Mouse (Mus musculus): ENCODE measurements around the gene Spag6.

Gene Spag6

DNA sequence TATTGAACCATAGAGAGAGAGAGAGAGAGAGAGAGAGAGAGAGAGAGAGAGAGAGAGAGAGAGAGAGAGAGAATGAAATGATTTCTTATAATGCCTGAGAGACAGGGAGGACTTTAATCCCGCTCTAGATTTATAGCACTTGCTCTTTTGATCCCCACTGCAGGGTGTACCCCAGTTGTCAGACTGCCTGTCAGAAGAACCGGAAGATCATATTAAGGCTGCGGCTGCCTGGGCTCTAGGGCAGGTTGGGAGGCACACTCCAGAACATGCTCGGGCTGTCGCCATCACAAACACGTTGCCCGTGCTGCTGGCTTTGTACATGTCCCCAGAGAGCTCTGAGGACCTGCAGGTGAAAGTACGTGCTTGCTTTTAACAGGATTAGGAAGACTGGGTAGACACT is 43.2 kb downstream of the Spag6 start:
- DNase-seq: no peak

DNA sequence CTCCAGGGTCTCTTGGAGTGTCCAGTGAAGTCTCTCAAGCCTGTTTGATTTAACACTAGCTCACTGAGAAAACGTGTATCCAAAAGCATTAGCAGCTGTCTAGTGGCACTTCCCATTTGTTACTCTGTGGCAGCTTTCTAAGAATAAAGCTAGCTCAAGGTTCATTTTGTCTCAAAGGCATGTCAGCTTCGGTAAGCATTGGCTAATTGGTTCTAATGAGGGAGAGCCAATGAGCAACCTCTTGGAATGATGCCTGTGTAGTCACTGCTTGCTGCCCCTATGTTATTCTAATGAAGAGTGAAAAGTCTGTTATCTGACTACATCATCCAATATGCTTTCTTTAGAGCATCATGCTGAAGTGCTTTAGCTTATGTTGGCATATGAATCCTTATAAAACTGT is 45.4 kb downstream of the Spag6 start:
- DNase-seq: no peak

DNA sequence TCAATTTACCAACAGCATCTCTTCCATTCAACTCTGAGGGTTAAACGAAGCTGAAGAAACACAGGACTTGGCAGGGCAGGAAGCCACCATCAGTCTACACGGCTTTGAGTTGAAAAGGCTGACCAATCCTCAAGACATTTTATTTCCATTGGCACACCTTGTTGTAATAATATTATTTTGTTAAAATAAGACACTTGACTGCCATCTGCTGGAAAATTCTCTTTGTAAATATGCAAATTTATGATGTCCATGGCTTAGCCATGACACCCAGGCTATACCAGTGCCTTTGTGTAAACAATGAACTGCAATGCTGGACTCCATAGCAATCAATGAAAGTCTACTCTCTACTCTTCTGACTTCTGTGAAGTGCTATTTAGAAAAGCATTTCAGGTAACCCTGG is 62.3 kb downstream of the Spag6 start:
- peak; percentile 33 for DNase-seq

DNA sequence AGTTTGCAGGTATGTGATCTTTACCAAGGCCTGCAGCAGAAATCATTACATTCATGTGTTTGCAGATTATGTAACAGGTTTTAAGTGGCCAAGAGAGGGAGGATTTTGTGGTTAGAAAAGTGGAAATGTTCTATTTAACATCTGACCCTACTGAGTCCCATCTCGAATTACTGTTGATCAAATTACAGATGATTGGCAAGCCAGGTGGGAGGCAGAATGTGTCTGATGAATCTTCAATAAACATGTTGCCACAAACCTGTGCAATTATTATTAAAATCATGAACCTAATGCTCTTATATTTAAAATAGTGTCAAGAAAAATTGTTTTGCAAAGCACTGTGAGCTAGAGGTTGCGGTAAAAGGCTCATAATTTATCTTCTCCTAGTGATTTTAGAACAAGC is 71.0 kb downstream of the Spag6 start:
- no peak for DNase-seq

DNA sequence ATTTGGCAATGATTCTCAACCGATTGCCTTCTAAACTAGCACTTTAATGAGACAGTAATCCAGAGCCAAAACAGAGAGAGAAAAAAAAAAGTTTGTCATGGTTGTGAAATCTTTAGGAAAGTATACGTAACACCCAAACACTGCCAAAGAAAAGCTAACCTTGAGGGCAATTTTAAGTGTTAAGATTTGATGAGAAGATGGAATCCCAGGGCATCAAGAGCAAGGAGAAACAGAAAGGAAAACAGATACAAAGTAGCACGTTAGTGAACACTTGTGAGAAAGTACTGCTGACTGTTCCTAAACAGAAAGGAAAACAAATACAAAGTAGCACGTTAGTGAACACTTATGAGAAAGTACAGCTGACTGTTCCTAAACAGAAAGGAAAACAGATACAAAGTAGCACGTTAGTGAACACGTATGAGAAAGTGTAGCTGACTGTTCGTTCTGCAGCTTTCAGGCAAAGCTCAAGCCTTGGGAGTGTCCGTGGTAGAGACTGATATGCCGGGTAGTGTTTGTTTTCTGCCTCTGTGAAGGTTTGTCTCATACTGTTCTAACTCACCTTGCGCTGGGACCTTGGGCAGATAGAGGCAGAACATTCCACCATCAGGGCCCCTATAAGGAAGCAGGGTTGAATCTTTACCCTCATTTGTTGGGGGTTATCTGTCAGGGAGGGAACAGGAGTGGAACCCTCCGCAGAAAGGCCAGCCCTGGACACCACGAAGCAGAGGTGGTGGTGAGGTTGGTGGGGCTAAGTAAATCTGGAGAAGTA is 71.8 kb downstream of the Spag6 start:
- DNase-seq: peak; percentile 18

DNA sequence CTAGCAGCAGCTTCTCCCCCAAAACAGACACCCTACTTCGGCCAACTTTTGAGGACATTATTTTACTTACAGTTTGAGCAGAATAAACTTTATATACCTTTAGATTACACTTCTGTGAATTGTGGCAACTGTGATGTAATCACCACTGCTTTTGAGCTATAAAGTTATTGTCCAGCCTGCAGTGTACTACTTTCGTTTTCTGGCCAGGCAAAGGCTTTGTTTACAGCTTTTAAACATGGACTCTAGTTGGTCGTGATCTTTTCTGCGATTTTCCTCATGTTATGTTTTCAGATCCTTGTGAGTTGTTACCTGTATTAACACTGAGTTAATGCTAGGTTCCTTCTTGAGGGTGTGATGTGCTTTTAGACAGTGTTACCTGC is 72.6 kb downstream of the Spag6 start:
- DNase-seq: no peak

DNA sequence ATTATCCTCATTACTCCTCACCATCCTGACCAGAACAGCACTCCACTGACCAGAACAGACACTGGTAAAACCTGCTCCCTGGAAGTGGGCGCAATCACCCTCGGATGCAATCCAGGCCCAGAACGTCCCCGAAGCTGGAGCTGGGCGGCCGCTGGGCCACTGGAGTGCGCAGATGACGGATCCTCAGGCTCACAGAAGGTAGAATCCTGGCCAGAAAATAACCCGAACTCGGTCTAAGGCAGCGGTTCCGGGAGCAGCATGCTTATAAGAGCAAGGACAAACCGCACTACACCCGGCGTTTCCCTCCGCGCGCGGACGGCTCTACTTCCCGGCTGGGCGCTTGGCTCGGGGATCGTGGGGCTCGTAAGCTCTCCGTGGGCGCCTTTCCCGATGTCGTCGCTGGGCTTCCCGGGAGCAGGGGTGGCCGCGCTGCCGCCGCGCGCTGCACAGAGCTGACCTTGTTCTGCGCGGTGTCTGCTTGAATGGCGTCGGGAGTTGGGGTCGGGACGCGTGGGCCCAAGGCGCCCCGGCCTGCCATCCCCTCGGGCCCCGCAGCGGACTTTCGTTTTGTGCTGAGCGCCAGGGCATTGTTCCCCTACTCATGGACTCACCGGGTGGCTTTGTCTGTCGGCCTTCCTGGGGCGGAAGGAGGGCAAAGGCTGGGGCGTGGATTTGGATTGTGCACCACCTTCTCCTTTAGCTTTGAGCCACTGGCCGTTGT is 73.1 kb downstream of the Spag6 start:
- peak; percentile 95 for DNase-seq

DNA sequence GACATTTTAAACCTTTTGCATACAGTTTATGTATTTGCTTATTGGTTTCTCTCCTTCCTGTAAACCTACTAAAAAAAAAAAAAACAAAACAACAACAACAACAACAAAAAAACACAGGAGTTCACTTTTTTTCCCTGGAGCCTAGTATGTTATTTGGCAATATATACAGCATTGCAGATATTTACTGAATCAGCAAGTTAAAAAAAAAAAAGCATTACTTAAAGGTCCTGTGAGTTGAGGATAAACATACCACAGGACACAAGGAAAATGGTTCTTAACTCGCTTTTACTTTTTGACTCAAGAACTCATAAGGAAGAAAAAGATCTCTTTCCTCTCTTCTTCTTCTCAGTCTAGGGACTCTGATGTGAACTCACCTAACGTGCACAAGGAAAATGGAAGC is 74.6 kb downstream of the Spag6 start:
- DNase-seq: no peak

DNA sequence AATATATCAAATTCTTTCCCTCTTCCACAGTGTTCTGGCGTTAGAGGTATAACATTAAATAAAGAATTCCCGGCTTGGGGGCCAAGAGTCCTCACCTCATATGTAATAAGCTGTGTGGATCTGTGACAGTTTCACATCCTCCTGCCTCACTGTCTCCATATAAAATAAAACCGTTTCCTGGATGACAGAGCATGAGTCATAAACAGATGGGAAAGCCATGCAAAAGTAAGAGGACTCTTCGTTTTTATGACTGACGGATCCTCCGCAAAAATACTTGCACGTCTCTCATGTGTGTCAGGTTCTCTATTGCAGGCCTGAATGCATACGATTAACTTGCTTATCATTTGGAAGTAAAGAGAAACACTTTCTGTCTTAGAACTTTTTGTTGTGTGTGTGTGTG is 78.6 kb downstream of the Spag6 start:
- no peak for DNase-seq

DNA sequence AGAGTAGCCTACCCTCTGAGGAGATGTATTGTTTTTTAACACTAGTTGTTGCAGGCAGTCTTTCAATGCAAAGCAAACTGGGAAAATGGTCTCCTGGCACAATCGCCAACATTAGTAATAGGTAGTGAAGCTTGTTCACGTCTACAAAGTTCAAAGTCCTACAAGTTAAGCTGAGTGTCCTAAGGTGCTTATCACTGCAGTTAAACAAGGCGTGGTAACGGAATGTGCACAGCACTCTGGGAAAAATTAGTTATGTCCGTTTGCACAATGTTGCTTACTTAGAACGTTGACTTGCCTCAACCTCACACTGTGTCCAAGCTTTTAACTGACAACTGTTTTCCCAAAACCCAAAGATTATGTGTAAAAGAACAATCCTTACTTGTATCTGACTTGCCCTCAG is 80.5 kb downstream of the Spag6 start:
- no peak for DNase-seq

DNA sequence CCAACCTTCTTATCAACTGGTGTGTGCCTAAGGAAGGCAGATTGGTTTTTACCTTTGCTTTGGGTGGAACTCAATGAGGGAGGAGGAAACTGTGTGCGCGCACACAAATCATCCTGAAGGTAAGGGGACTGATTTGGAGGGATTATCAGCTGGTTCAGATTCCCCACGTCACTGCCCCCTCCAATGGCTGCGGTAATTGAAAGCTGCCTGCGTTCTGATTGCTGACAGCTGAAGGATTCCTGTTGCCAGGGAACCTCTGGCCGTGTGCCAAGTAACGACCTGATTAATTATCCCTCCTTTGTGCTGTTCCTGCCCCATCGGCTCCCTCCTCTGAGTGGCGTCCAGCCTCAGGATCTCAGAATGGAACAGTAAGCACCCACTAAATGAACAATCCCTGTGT is 84.4 kb downstream of the Spag6 start:
- peak; percentile 62 for DNase-seq

DNA sequence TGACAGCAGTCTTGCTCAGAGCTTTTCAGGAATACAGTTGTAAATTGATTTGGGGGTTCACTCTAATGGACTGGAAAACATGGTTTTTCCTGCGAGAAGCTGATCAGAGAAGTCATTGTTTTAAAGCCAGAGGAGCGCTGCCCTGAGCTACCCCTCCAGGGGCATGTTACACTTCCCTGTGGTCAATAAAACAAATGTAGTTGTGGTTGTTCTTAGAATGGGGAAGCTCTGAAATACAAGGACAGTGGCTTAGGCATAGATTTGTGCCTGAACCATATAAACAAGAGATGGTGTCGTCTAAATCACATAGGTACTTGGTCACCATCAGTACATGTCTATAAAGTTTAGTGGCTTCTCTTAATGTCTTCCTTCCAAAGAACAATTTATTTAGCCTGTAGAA is 86.0 kb downstream of the Spag6 start:
- no peak for DNase-seq

DNA sequence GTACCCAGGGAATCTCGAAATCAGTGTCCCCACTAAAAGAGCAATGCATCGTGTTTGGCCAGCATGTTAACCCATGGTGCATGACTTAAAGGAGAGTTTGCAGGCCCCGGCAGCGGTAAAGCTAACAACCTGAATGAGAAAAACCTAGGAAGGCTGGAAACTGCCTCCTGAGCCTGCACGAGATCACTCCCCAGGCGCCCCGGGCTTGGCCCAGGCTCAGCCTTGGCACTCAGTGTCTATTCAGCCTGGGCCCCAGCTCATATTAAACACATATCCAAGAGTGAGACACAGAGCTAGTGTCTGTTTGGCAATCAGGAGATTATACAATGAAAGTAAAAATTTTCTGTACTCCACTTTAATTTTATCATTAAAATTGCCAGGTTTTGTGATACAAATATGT is 87.5 kb downstream of the Spag6 start:
- no peak for DNase-seq

DNA sequence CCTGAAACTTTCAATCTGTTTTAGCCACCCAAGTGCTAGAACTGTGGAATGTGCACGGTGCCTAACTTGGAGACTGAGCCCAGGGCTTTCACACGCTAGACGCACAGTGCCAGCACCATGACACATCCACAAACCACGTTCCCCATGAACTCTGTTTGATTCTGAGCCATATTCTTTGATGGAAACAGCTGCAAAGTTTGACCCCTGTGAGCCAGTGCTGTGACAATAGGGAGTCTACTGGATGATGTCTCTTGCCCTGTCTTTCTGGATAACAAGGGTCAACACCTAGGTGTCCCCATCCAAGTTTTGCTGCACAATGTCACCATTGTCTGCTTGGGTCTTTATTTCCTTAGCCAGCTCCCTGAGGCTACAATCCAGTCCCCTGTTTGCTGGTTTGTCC is 100.4 kb downstream of the Spag6 start:
- DNase-seq: no peak

DNA sequence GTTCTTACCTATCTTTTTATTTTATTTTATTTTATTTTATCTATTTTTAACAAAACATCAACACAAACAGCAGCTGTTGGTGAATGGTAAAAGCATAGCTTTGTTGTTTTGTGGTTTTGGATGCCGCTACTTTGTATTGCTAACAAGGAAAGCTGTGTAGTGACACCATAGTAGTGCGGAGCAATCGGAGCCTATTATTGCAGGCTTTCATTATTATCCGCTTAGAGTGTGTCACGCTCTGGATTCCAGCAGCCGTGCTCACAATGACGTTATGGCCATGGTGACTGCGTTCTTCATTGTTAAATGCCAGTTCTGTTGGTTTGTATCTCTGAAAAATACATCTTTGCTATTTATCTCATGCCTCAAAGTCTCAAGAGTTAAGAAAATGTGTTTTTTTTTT is 103.9 kb downstream of the Spag6 start:
- DNase-seq: no peak

DNA sequence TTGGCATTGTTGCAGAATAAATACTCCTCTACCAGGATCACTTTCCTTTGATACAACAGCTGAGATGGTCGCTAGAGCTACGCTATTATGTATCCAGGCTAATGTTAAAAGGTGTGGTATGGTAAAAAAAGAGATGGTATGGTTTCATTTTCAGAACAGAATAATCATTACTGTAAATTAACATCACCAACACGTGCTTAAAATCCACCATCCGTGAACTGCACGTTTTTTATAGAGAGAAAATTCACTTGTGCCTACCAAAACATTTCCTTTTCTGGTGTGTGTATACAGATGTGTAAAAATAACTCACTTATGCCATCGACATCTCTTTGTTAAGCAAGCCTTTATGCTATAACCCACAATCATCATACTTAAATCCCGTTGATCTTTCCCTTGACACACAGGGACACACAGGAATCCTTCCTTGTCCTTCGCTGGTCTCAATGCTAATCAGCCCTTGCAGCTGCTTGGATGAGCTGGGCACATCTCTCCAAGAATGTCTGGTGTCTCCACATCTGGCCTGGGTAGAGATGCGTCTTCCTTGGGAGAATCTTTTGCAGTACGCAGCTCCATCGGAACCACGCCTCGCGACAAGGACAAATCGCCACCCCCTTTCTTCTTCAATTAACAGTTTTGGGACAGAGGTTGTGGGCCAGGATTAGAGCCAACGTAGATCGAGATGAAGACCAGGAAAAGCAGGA is 105.6 kb downstream of the Spag6 start:
- no peak for DNase-seq
